Mouse (Mus musculus): ENCODE measurements around the gene Pomp.

The Pomp gene

DNA sequence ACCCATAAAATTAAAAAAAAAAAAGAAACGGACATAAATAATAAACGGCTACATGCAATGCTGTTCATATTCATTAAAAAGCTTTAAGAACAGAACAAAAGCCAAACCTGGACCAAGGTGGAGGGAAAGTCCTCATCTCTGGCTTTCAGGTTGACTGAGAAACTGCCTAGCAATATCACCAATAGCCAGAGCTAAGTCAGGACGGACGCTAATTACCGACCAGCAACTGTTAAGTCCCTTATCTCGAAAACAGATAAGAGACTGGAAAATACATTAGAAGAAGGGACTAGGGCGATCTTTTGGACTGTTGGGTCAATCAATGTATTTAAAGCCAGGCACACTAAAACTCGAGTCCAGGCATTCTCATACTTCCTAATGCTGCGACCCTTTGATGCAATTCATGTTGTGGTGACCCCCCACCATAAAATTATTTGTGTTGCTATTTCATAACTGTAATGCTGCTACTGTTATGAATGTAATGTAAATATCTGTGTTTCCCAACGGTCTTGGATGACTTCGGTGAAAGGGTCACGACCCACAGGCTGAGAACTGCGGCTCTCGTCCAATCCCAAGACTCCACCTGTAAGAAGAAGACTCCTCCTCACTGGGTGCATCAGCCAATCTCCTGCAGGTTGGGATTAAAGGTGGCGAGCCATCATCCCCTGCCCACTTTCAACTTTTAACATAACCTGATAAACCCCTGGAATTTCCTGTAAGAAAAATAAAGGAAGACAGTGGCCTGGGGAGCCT, 41.9 kb downstream of the Pomp start:
- no peak for DNase-seq (ENCODE audit: low spot score)

DNA sequence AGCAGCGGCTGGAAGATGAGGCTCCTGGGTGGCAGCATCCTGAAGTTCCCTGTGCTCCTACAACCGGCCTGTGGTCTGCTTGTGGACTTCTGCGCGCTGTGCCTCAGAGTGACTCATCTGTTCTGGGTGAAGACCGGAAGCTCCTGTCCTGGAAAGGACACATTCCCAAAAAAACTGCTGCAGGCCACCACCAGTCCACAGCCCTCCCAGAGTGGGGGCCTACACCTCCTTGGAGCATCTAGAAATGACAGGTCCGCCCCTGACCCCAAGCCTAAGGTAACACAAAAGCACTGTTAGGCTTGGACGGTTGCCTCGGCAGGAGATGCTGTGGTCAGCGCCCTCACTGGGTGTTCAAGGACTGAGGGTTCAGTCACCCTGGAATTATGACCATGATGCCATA, 42.9 kb downstream of the Pomp start:
- no peak for DNase-seq (ENCODE audit: low spot score)

DNA sequence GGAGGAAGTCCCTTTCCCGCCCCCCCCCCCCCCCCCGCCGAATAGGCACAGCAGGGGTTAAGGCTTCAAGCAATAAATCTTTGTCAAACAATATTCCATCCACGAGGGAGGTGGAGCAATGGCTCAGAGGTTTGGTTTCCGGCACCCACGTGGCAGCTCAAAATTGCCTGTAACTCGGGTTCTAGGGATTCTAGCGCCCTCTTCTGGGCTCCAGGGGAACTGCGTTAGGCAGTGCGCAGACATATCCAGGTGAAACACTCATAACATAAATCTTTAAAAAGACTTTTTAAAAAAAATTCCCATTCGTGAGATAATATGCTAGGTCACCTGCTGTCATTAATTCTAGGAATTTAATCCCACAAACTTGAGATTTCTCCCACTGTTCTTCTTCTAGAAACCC, 46.9 kb downstream of the Pomp start:
- DNase-seq (ENCODE audit: low spot score) = no peak

DNA sequence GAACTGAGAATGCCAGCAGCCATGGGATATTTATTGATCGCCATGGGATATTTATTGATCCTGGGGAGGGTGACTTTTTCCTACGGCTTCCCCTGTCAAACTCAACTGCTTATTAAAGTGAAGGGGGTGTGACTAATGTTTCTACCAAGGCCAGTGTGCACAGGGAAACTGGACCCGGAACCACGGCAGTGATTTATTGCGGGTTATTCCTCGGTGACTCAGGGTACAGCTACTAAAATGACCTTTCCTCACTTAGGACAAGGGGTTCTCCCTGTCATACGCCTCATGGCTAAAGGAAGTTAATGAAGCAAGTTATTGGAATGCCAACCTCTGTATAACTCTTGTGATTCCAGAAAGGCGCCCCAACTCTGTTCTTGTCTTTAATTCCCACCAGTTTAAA, 47.6 kb downstream of the Pomp start:
- no peak for DNase-seq (ENCODE audit: low spot score)

DNA sequence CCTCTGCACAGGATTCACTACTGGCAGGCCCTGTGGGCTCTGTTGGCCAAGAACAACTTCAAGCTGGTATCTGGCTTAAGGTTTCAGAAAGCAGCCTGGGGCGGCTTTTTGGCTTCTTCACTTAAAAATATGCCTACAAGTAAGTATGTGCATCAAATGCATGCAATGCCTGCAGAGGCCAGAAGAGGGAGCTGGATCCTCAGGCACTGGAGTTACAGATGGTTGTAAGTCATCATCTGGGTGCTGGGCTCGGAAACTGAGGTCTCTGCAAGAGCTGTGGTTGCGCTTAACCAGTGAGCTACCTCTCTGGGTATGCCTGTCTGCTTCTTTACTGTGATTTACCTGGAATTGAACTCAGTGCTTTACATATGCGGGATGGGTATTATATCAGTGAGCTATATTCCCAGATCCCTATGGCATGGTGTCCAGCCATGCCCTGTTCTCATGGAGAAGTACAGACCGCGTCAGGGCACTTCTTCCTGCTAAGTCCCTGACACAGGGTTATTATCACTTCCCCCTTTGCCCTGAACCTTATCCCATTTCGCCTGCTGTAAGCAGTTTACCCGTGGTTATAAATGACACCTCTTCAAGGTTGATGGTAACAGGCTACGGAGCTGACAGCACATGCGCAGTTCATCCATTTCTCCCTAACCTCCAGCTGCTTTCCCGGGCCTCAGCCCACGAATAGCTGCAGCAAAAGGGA, 50.7 kb downstream of the Pomp start:
- no peak for DNase-seq (ENCODE audit: low spot score)

DNA sequence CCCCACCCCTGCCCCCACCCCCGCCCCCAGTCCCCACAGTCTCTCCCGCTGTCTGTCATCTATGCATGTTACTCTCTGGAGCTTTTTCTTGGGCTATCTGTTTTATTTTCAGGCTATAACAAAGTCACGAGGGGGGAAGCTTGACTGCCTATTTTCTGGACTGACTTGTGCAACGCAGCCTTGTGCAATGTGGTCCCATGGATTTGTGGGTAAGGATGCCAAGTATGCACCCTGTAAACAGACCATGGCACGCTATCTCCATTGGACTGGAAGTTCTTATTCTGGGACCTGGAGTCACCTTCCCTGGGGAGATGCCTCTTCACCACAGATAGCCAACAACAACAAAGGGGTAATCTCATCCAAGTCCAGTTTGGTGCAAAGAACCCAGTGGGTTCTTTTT, 51.5 kb downstream of the Pomp start:
- DNase-seq (ENCODE audit: low spot score) = peak; percentile 56

DNA sequence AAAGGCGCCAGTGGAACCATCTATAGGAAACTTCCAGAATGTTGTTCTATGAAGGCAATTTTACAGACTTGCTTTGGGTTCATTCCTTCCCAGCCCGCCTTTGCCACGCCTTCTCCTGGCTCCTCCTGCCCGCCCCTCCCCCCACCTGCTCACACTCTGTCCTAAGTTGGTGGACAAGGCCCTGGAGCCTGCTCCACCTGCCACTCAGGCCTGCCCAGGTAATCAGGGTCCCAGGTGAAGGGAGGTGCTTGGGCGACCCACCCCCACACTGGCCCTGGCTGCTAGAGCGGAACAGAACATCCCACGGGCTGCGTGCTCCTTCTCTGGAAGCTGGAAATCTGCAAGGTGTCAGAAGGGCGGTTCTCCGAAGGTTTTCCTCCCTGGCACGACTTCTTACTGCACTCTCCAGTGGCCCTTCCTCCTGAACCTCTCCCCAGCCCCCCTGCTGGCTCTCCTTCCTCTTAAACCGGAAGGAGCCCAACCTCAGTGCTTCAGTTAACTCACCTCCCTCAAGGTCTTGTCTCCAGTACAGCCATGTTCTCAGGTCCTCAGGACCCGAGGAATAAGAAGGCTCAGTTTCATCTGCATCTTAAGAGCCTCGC, 53.1 kb downstream of the Pomp start:
- DNase-seq (ENCODE audit: low spot score) = no peak

DNA sequence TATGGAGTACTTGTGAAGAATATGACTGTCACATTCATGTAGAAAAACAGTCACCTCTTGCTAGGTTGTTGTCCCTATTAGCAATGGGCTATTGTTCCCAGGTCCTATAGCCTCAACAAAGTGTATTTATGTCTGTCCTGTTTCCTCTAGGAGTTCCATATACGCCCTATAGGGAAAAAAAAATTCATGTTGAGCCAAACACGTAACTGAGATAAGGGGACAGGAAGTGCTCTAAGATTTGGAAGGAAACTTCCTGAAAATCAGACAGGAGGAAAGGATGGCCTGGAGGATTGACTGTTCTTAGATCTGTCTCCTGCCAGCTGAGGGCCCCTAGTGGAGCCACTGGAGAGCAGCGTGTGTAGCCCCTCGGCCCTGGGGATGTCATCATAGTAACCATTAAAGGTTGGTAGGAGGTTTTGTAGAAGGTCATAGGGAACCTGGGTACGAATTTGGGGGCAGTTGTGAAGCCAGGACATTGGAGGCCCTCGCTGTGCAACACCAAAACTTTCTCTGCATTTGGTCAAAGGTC, 54.8 kb downstream of the Pomp start:
- no peak for DNase-seq (ENCODE audit: low spot score)

DNA sequence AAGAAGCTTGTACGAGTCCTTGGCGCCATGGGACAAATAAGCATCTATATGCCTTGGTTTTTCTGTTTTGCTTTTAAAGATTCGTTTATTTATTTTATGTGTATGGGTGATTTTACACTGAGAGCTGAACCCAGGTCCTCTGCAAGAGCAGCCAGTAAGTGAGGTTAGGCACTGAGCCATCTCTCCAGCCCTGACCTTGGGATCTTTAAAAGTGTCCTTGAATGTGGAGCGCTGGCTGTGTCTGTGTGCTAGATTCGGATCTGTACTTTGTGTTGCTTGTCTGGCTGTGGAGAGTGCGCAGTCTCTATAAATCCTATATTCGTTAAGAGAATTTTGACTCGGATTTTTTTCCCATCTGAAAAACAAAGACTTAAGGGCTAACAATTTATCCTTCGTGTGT, 55.9 kb downstream of the Pomp start:
- DNase-seq (ENCODE audit: low spot score) = no peak

DNA sequence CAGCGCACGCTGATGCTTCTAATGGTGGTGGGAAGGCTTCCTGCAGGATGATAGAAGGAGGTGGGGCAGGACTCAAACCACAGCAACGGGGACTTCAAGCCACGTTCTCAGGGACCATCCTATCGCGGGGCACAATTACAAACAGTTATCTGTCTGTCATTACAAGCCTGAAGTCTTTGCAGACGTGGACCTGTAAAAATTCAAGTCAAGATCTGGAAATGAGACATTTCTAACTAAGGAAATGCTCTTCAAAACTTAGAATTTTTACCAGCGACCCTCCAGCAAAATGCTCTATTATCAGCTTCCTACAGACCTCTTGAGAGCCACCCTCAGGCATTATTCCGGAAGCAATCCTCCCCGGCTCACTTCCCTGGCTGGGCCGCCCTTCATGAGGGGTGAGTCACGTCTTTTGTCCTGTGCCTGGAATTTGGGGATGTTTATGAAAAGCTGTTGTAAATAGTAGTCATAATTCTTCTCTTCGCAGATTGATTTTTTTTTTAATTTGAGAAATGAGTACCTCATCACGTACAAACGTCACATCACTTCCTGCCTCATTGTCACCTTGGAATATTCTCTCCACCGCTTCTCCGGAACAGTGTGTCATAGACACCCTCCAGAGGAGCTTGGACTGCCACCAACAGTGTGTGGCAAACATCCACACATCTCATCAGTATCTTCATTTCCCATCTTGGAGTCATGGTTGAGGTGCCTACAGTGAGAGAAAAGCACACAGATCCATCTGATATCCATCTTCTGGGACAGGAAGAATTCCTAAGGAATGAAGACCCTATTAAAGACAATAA, 58.0 kb downstream of the Pomp start:
- peak; percentile 69 for DNase-seq (ENCODE audit: low spot score)

DNA sequence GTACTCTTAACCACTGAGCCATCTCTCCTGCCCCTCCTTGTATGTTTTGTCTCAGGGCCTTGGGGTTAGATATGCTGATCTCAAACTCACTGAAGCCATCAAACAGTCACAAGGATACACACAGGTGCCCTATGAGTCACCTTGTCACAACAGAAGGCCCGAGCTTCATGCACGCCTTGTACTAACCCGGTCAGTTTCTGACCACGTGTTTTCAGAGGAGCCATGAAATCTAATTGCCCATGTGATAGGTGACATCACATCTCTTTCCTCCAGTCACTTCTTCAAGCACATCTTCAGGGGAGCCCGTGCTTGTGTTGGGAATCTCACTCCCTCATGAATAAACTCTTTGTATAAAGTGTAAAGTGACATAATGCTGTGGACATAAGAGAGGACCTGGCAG, 64.4 kb downstream of the Pomp start:
- DNase-seq (ENCODE audit: low spot score) = no peak
